Mouse (Mus musculus) small intestine, adult 2 months (tissue): Measurements from ENCODE around the gene Brd2.

Experiments used
- CTCF ChIP-seq: fragments of 200-500 bp; IDR thresholded peaks from 2 replicates; pipeline ENCODE4 v1.5.1; 2012; ENCODE audit warnings: low read depth, mild to moderate bottlenecking, control low read depth, inconsistent platforms, low read length, moderate library complexity, mixed read lengths; ENCODE audit not compliant: insufficient replicate concordance, insufficient read length; ENCODE audit errors: extremely low read depth
- POLR2A ChIP-seq: fragments of 200-500 bp; IDR thresholded peaks from 2 replicates; pipeline ENCODE4 v1.6.1; 2012; ENCODE audit warnings: low read depth, mild to moderate bottlenecking, control low read depth, inconsistent platforms, low read length, moderate library complexity

DNA sequence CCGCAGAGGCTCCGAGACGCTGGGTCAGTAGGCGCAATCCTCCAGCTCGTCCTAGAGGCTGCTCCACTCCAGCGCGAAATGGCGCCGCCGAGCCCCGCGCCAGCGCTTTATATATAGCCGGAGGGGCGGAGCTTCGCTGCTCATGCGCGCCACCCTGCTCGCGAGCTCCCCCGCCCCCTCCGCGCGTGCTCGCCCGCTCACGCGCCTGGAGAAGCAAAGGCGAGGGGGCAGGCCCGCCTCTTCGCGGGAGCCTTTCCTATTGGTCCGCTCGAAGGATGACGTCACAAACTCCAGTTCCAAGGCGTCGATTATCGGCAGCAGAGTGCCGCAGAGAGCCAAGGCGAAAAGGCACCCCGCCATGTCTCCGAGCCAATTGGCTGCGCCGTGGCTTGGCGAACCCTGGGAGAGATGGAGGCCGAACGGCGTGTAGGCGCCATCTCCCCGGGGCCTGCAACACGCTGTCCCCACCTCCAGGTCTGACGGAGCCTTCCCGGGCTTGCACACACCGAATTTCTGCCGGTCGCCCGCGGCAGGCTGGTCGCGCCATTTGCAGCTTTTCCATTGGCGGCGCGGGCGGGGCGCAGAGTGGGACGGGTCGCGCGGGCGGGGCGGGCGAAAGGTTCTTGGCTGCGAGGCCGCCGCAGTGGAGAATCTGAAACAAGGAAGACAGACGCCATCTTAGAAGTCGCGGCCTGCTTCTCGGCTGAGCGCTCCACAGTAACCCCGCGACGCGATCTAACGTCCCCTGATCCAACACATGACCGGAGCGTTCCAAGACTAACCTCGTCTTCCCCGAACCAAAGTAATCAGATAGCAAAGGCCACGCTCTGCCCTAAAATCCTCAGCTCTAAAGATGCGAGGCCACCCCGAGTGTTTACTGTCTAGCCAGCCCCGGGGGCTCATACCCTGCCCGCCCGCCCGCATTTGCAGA lies 2.9 kb downstream of the Brd2 start, which contains the start of gene H2-DMa:
- TF ChIP-seq POLR2A = peak; percentile 98
- no peak for TF ChIP-seq CTCF
